Mouse (Mus musculus): ENCODE measurements at regions not wholly inside any gene's neighbourhood (a gene's known extent, or its start where the extent isn't known, plus 50 kb on each side); places are given as distances from the start of the nearest gene placed in this dataset.

DNA sequence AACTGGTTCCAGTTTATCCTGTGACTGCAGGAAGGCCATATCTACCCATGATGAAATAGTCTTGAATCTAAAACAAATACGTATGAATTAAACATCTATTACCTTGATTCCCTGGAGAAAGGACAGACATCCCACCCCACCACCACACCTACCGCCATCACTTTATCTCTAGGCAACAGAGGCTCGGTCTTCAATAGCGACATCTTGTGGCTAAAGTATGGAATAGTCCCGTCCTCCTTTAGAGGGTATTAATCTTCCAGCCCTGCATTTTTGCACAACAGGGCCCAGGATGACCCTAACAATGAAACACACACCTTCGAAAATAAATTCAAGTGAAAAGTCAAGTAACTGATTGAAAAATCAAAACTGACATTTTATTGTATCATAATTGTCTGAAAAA lies 279.7 kb downstream of the Lmo4 start:
- peak; percentile 36 for TF ChIP-seq CTCF (IDR thresholded peaks at IDR 0.05; ENCODE audit: low read depth)
- TF ChIP-seq EP300 (IDR thresholded peaks at IDR 0.05; ENCODE audit: low read depth) = no peak
